Mouse (Mus musculus): ENCODE measurements around the gene Shcbp1l. TPM values are rescaled to one million over a fixed set of nuclear protein-coding genes. Genes with fewer than 3 reads are reported as not detected.
A peak's percentile ranks its signal among the peaks of the same experiment; 100 is the strongest.

Gene Shcbp1l
- polyA plus RNA-seq, 1 experiment from 2014 or later = 0.58 TPM

- Histone ChIP-seq H3K27ac (ENCODE audit: low read depth, low read length) (no peak overlapping the region), H3K4me2 (replicated peaks; ENCODE audit: low read depth, low read length) (no peak overlapping the region), H3K27me3 (ENCODE audit: control insufficient read depth, insufficient read depth, low read length) (no peaks in the 10 kb centered on the region), H3K4me3 (ENCODE audit: low read length) (no peak overlapping the region), H3K36me3 (ENCODE audit: control insufficient read depth, insufficient read depth, low read length) (0 out of 2 replicates have a peak, but pooled peaks cover 3% of the 10 kb centered on the region), H3K4me1 (ENCODE audit: control insufficient read depth, insufficient read depth, low read length) (peaks cover 15% of the 10 kb centered on the region; the same call in 1 of the 2 replicates), H3K9ac (ENCODE audit: low read depth, low read length) (no peak overlapping the region), H3K9me3 (ENCODE audit: control insufficient read depth, low read length) (no peaks in the 10 kb centered on the region)
- ATAC-seq (ENCODE audit: low FRiP score, low TSS enrichment) = no peak
- WGBS = 52% methylated on average over 7 of the region's 7 CpGs
Measured at GRCm38 (mm10) chr1:153489132-153489531, 64.2 kb downstream of the Shcbp1l start.

- Histone ChIP-seq H3K4me2 (replicated peaks; ENCODE audit: low read depth, low read length) (no peak overlapping the region), H3K9ac (ENCODE audit: low read depth, low read length) (no peak overlapping the region), H3K4me3 (ENCODE audit: low read length) (no peak overlapping the region), H3K4me1 (ENCODE audit: control insufficient read depth, insufficient read depth, low read length) (peaks cover 11% of the 10 kb centered on the region; the same call in 1 of the 2 replicates), H3K27me3 (ENCODE audit: control insufficient read depth, insufficient read depth, low read length) (no peaks in the 10 kb centered on the region), H3K9me3 (ENCODE audit: control insufficient read depth, low read length) (no peaks in the 10 kb centered on the region), H3K27ac (ENCODE audit: low read depth, low read length) (no peak overlapping the region), H3K36me3 (ENCODE audit: control insufficient read depth, insufficient read depth, low read length) (no peaks in the 10 kb centered on the region)
- 51% methylated on average over 2 of the region's 2 CpGs for WGBS
- no peak for ATAC-seq (ENCODE audit: low FRiP score, low TSS enrichment)
Measured at GRCm38 (mm10) chr1:153489540-153489939, 64.6 kb downstream of the Shcbp1l start.

GRCm38 (mm10) chr1:153489963-153490362, 65.0 kb downstream of the Shcbp1l start:
- WGBS = 84% methylated on average over 4 of the region's 4 CpGs
- no peak for ATAC-seq (ENCODE audit: low FRiP score, low TSS enrichment)
- Histone ChIP-seq H3K4me3 (ENCODE audit: low read length) (no peak overlapping the region), H3K4me2 (replicated peaks; ENCODE audit: low read depth, low read length) (no peak overlapping the region), H3K9ac (ENCODE audit: low read depth, low read length) (no peak overlapping the region; the same call in 1 of the 2 replicates), H3K27me3 (ENCODE audit: control insufficient read depth, insufficient read depth, low read length) (no peaks in the 10 kb centered on the region), H3K27ac (ENCODE audit: low read depth, low read length) (no peak overlapping the region), H3K36me3 (ENCODE audit: control insufficient read depth, insufficient read depth, low read length) (no peaks in the 10 kb centered on the region), H3K9me3 (ENCODE audit: control insufficient read depth, low read length) (no peaks in the 10 kb centered on the region), H3K4me1 (ENCODE audit: control insufficient read depth, insufficient read depth, low read length) (peaks cover 7% of the 10 kb centered on the region; the same call in 1 of the 2 replicates)

GRCm38 (mm10) chr1:153491345-153491744, 66.4 kb downstream of the Shcbp1l start:
- Histone ChIP-seq H3K4me2 (replicated peaks; ENCODE audit: low read depth, low read length) (no peak overlapping the region), H3K27me3 (ENCODE audit: control insufficient read depth, insufficient read depth, low read length) (no peaks in the 10 kb centered on the region), H3K9me3 (ENCODE audit: control insufficient read depth, low read length) (no peaks in the 10 kb centered on the region), H3K36me3 (ENCODE audit: control insufficient read depth, insufficient read depth, low read length) (no peaks in the 10 kb centered on the region), H3K9ac (ENCODE audit: low read depth, low read length) (no peak overlapping the region), H3K4me3 (ENCODE audit: low read length) (no peak overlapping the region), H3K4me1 (ENCODE audit: control insufficient read depth, insufficient read depth, low read length) (no peaks in the 10 kb centered on the region), H3K27ac (ENCODE audit: low read depth, low read length) (no peak overlapping the region)
- 86% methylated on average over 2 of the region's 2 CpGs for WGBS
- ATAC-seq (ENCODE audit: low FRiP score, low TSS enrichment) = no peak

- no peak overlapping the region for H3K4me3 ChIP-seq (ENCODE audit: low read length)
- H3K27ac ChIP-seq (ENCODE audit: low read depth, low read length) = no peak overlapping the region
- H3K9ac ChIP-seq (ENCODE audit: low read depth, low read length) = no peak overlapping the region
- no peak for ATAC-seq (ENCODE audit: low FRiP score, low TSS enrichment)
- H3K27me3 ChIP-seq (ENCODE audit: control insufficient read depth, insufficient read depth, low read length) = no peaks in the 10 kb centered on the region
- no peaks in the 10 kb centered on the region for H3K36me3 ChIP-seq (ENCODE audit: control insufficient read depth, insufficient read depth, low read length)
- H3K9me3 ChIP-seq (ENCODE audit: control insufficient read depth, low read length) = no peaks in the 10 kb centered on the region
- H3K4me2 ChIP-seq (replicated peaks; ENCODE audit: low read depth, low read length) = no peak overlapping the region
- H3K4me1 ChIP-seq (ENCODE audit: control insufficient read depth, insufficient read depth, low read length) = no peaks in the 10 kb centered on the region
- WGBS = 93% methylated on average over 1 of the region's 1 CpGs
Measured at GRCm38 (mm10) chr1:153491822-153492221, 66.9 kb downstream of the Shcbp1l start.

- H3K9ac ChIP-seq (ENCODE audit: low read depth, low read length) = no peak overlapping the region
- no peaks in the 10 kb centered on the region for H3K27me3 ChIP-seq (ENCODE audit: control insufficient read depth, insufficient read depth, low read length)
- WGBS = 34% methylated on average over 4 of the region's 4 CpGs
- H3K36me3 ChIP-seq (ENCODE audit: control insufficient read depth, insufficient read depth, low read length) = no peaks in the 10 kb centered on the region
- H3K27ac ChIP-seq (ENCODE audit: low read depth, low read length) = no peak overlapping the region
- no peak overlapping the region for H3K4me2 ChIP-seq (replicated peaks; ENCODE audit: low read depth, low read length)
- no peaks in the 10 kb centered on the region for H3K4me1 ChIP-seq (ENCODE audit: control insufficient read depth, insufficient read depth, low read length)
- ATAC-seq (ENCODE audit: low FRiP score, low TSS enrichment) = no peak
- H3K4me3 ChIP-seq (ENCODE audit: low read length) = no peak overlapping the region
- H3K9me3 ChIP-seq (ENCODE audit: control insufficient read depth, low read length) = no peaks in the 10 kb centered on the region
Measured at GRCm38 (mm10) chr1:153493338-153493737, 68.4 kb downstream of the Shcbp1l start.

GRCm38 (mm10) chr1:153493931-153494330, 69.0 kb downstream of the Shcbp1l start:
- Histone ChIP-seq H3K4me1 (ENCODE audit: control insufficient read depth, insufficient read depth, low read length) (no peaks in the 10 kb centered on the region), H3K9ac (ENCODE audit: low read depth, low read length) (no peak overlapping the region), H3K9me3 (ENCODE audit: control insufficient read depth, low read length) (no peaks in the 10 kb centered on the region), H3K36me3 (ENCODE audit: control insufficient read depth, insufficient read depth, low read length) (no peaks in the 10 kb centered on the region), H3K27me3 (ENCODE audit: control insufficient read depth, insufficient read depth, low read length) (no peaks in the 10 kb centered on the region), H3K4me3 (ENCODE audit: low read length) (no peak overlapping the region), H3K4me2 (replicated peaks; ENCODE audit: low read depth, low read length) (no peak overlapping the region), H3K27ac (ENCODE audit: low read depth, low read length) (no peak overlapping the region)
- WGBS = 41% methylated on average over 6 of the region's 6 CpGs
- ATAC-seq (ENCODE audit: low FRiP score, low TSS enrichment) = no peak

GRCm38 (mm10) chr1:153496030-153496429, 71.1 kb downstream of the Shcbp1l start:
- H3K4me3 ChIP-seq (ENCODE audit: low read length) = no peak overlapping the region
- no peaks in the 10 kb centered on the region for H3K9me3 ChIP-seq (ENCODE audit: control insufficient read depth, low read length)
- ATAC-seq (ENCODE audit: low FRiP score, low TSS enrichment) = peak; percentile 74; the same call in 1 of the 2 replicates
- H3K4me1 ChIP-seq (ENCODE audit: control insufficient read depth, insufficient read depth, low read length) = no peaks in the 10 kb centered on the region
- H3K27me3 ChIP-seq (ENCODE audit: control insufficient read depth, insufficient read depth, low read length) = no peaks in the 10 kb centered on the region
- 0 out of 2 replicates have a peak overlapping the region, but pooled peaks have one; percentile 24 for H3K27ac ChIP-seq (ENCODE audit: low read depth, low read length)
- H3K9ac ChIP-seq (ENCODE audit: low read depth, low read length) = no peak overlapping the region
- WGBS = 68% methylated on average over 3 of the region's 3 CpGs
- no peaks in the 10 kb centered on the region for H3K36me3 ChIP-seq (ENCODE audit: control insufficient read depth, insufficient read depth, low read length)
- H3K4me2 ChIP-seq (replicated peaks; ENCODE audit: low read depth, low read length) = no peak overlapping the region

GRCm38 (mm10) chr1:153500030-153500429, 75.1 kb downstream of the Shcbp1l start:
- ATAC-seq (ENCODE audit: low FRiP score, low TSS enrichment) = no peak
- WGBS = 80% methylated on average over 9 of the region's 9 CpGs
- Histone ChIP-seq H3K4me3 (ENCODE audit: low read length) (no peak overlapping the region), H3K9me3 (ENCODE audit: control insufficient read depth, low read length) (no peaks in the 10 kb centered on the region), H3K27me3 (ENCODE audit: control insufficient read depth, insufficient read depth, low read length) (no peaks in the 10 kb centered on the region), H3K4me1 (ENCODE audit: control insufficient read depth, insufficient read depth, low read length) (no peaks in the 10 kb centered on the region), H3K36me3 (ENCODE audit: control insufficient read depth, insufficient read depth, low read length) (no peaks in the 10 kb centered on the region), H3K27ac (ENCODE audit: low read depth, low read length) (no peak overlapping the region), H3K4me2 (replicated peaks; ENCODE audit: low read depth, low read length) (no peak overlapping the region), H3K9ac (ENCODE audit: low read depth, low read length) (no peak overlapping the region)

All from kidney, embryonic 14.5 days (tissue).